Mouse (Mus musculus) testis, postnatal 14 days (tissue): Measurements from ENCODE around the gene Ppp1r1b.
"Not testable (repeated sequence)": the region's sequence is repeated elsewhere in the genome, so short reads cannot be mapped to it uniquely, and the experiment has no call there.

Experiments used
- DNase-seq: peaks from one replicate; pipeline ENCODE4 v3.0.0; 2021; ENCODE audit warnings: low spot score

Gene Ppp1r1b

GRCm38 (mm10) chr11:98373244-98373643 lies 25.0 kb downstream of the Ppp1r1b start:
- no peak for DNase-seq

- DNase-seq = no peak
Measured at GRCm38 (mm10) chr11:98374266-98374665, 26.1 kb downstream of the Ppp1r1b start.

- DNase-seq = no peak
Measured at GRCm38 (mm10) chr11:98376756-98377155, 28.6 kb downstream of the Ppp1r1b start.

GRCm38 (mm10) chr11:98377787-98378186 lies 29.6 kb downstream of the Ppp1r1b start:
- no peak for DNase-seq

GRCm38 (mm10) chr11:98379379-98379778 lies 31.2 kb downstream of the Ppp1r1b start:
- DNase-seq = peak; percentile 62

- no peak for DNase-seq
Measured at GRCm38 (mm10) chr11:98380106-98380505, 31.9 kb downstream of the Ppp1r1b start.

- DNase-seq = no peak
Measured at GRCm38 (mm10) chr11:98381651-98382050, 33.4 kb downstream of the Ppp1r1b start.

- DNase-seq = not testable (repeated sequence)
Measured at GRCm38 (mm10) chr11:98382405-98382804, 34.2 kb downstream of the Ppp1r1b start.

- DNase-seq = no peak
Measured at GRCm38 (mm10) chr11:98383261-98384030, 35.2 kb downstream of the Ppp1r1b start, which contains the start of gene Tcap. Gene Tcap, plus strand, starts transcription at chr11:98383811.

- no peak for DNase-seq
Measured at GRCm38 (mm10) chr11:98384216-98384615, 36.0 kb downstream of the Ppp1r1b start.

- DNase-seq = no peak
Measured at GRCm38 (mm10) chr11:98384721-98385637, 36.8 kb downstream of the Ppp1r1b start.

GRCm38 (mm10) chr11:98385638-98386585 lies 37.7 kb downstream of the Ppp1r1b start, which contains the start of gene Pnmt:
Gene Pnmt, plus strand, starts transcription at chr11:98386450.
- DNase-seq = no peak

- DNase-seq = no peak
Measured at GRCm38 (mm10) chr11:98386596-98386995, 38.4 kb downstream of the Ppp1r1b start.

GRCm38 (mm10) chr11:98387056-98387577 lies 38.9 kb downstream of the Ppp1r1b start:
- no peak for DNase-seq

GRCm38 (mm10) chr11:98388282-98388681 lies 40.1 kb downstream of the Ppp1r1b start:
- DNase-seq = no peak

GRCm38 (mm10) chr11:98389221-98389780 lies 41.1 kb downstream of the Ppp1r1b start:
- DNase-seq = no peak

- no peak for DNase-seq
Measured at GRCm38 (mm10) chr11:98390141-98390540, 41.9 kb downstream of the Ppp1r1b start.

- no peak for DNase-seq
Measured at GRCm38 (mm10) chr11:98392034-98392433, 43.8 kb downstream of the Ppp1r1b start.

GRCm38 (mm10) chr11:98392645-98393044 lies 44.4 kb downstream of the Ppp1r1b start:
- DNase-seq = no peak

GRCm38 (mm10) chr11:98393317-98393716 lies 45.1 kb downstream of the Ppp1r1b start:
- DNase-seq = peak; percentile 66

- DNase-seq = no peak
Measured at GRCm38 (mm10) chr11:98394301-98394700, 46.1 kb downstream of the Ppp1r1b start.
